Mouse (Mus musculus) heart, embryonic 11.5 days (tissue): Measurements from ENCODE around the gene Syde2. TPM values are rescaled to one million over a fixed set of nuclear protein-coding genes. Genes with fewer than 3 reads are reported as not detected.
"Not testable (repeated sequence)": the region's sequence is repeated elsewhere in the genome, so short reads cannot be mapped to it uniquely, and the experiment has no call there.

ENCODE experiments used
- ATAC-seq: fragments of 200-750 bp; cut with Nextera tagmentation; replicated peaks from 2 replicates; pipeline ENCODE4 v1.8.0; 2017; ENCODE audit warnings: moderate library complexity; ENCODE audit not compliant: insufficient number of reproducible peaks, low FRiP score, low TSS enrichment
- H3K27ac ChIP-seq: fragments of 300-500 bp; sonication (generic); 2 replicates; pipeline ENCODE4 v1.5.1; 2014; ENCODE audit warnings: mild to moderate bottlenecking, low read depth, low read length
- H3K27me3 ChIP-seq: fragments of 300-500 bp; sonication (generic); 2 replicates; pipeline ENCODE4 v1.6.1; 2014; ENCODE audit warnings: mild to moderate bottlenecking, low read length, mixed read lengths; ENCODE audit not compliant: control insufficient read depth, insufficient read depth
- H3K36me3 ChIP-seq: fragments of 300-500 bp; sonication (generic); 2 replicates; pipeline ENCODE4 v1.6.1; 2014; ENCODE audit warnings: mild to moderate bottlenecking, low read length, moderate library complexity, mixed read lengths; ENCODE audit not compliant: control insufficient read depth, insufficient read depth
- H3K4me1 ChIP-seq: fragments of 300-500 bp; sonication (generic); 2 replicates; pipeline ENCODE4 v1.6.1; 2014; ENCODE audit warnings: low read length; ENCODE audit not compliant: control insufficient read depth, insufficient read depth
- H3K4me2 ChIP-seq: fragments of 300-500 bp; sonication (generic); 2 replicates; pipeline ENCODE4 v1.6.1; 2014; ENCODE audit warnings: mild to moderate bottlenecking, moderate library complexity
- H3K4me3 ChIP-seq: fragments of 300-500 bp; sonication (generic); 2 replicates; pipeline ENCODE4 v1.5.1; 2014; ENCODE audit warnings: low read depth, low read length
- H3K9ac ChIP-seq: fragments of 300-500 bp; sonication (generic); 2 replicates; pipeline ENCODE4 v1.6.1; 2014; ENCODE audit warnings: mild to moderate bottlenecking, low read depth, low read length, moderate library complexity
- H3K9me3 ChIP-seq: fragments of 300-500 bp; sonication (generic); replicated peaks from 2 replicates; pipeline ENCODE4 v1.6.1; 2016; ENCODE audit warnings: low read length; ENCODE audit not compliant: control insufficient read depth
- WGBS: fragments of 180-500 bp; shearing (Covaris S2); extraction: QIAGEN DNeasy Blood & Tissue Kit; methylation state at CpG from one replicate; pipeline ENCODE4 v1.1.7; 2014; ENCODE audit not compliant: insufficient replicate concordance; 5-methylcytosine and 5-hydroxymethylcytosine counted together
- polyA plus RNA-seq: library from polyadenylated mRNA; unstranded; fragments of >200 nt; fragmentation: Nextera tagmentation; extraction: Ambion mirVana; gene quantifications from 2 replicates; pipeline ENCODE4 v1.2.1, GENCODE M21; 2014

The Syde2 gene
- polyA plus RNA-seq, 1 experiment from 2014 or later: 5.3 TPM

DNA sequence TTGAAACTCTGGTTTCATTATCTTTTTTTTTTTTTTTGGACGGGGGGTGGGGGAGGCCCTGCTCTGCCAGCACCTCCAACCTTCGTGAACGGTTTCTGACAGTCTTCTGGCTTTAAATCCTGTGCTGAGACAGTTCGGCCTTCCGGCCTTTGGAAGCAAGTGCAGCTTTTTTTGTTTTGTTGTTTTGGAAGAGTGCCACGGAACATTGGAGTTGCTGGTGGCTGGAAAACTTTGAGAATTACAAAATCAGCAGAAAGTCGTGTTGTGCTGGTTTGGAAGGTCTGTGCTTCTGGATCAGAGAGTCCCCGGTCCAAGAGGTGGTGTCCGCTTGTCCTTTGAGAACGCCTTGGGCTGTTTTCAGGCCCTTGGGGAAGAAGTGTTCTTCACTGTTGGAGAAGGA is 5.1 kb downstream of the Syde2 start:
- Histone ChIP-seq H3K36me3 (peaks cover 4% of the 10 kb centered on the region; the same call in 1 of the 2 replicates), H3K4me2 (no peak overlapping the region), H3K4me1 (peaks cover 12% of the 10 kb centered on the region), H3K27ac (no peak overlapping the region; the same call in 1 of the 2 replicates), H3K9ac (no peak overlapping the region), H3K27me3 (no peaks in the 10 kb centered on the region), H3K9me3 (no peaks in the 10 kb centered on the region), H3K4me3 (no peak overlapping the region)
- 70% methylated on average over 10 of the region's 10 CpGs for WGBS
- no peak for ATAC-seq

DNA sequence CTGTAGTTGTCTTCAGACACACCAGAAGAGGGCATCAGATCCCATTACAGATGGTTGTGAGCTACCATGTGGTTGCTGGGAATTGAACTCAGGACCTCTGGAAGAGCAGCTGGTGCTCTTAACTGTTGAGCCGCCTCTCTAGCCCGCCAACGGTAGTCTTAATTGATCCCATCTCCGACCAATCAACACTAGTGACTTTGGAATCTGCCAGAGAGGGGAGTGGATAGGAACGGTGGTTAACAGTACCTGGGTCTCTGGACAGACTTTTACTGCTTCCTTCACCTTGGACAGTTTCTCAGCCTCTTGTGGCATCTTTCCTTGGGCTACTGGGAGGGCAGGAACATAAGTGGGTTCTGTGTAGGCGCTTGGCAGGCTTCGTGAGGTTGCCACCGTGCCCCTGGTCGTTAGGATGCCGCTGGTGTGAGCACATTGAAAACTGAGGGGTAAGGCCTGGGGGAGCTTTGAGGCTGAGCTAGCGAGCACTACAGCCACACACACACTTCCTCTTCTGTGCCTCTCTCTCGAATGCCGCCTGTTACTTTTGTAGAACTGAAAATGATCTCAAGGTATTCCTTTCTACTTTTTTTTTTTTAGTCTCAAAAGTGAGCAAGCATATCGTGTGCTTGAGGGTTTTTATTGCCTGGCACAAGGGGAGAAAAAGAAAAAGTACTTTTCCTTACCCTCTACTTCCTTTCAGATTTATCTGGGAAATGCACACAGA is 6.0 kb downstream of the Syde2 start:
- 79% methylated on average over 14 of the region's 14 CpGs for WGBS
- no peak overlapping the region for H3K4me2 ChIP-seq
- H3K27ac ChIP-seq: no peak overlapping the region

DNA sequence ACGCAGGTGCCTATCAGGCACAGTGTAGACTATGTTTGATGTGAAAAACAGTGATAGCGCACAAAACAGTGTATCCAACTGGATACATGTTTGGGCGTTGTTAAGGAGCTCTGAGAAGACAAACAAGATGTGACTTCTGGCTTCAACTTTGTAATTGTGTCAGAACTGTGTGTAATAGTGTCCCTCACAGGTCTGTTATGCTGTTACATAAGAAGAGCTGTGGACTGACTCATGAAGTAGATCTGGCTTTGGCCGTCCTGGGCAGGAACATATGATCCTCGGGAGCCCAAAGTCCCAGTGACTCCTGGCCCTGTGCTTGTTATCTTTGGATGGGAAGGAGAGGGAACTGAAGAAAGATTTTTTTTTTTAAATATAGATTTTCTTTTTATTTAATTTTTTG is 7.8 kb downstream of the Syde2 start:
- H3K4me2 ChIP-seq: no peak overlapping the region
- H3K4me1 ChIP-seq: peaks cover 12% of the 10 kb centered on the region
- peaks cover 8% of the 10 kb centered on the region for H3K36me3 ChIP-seq
- no peak for ATAC-seq
- WGBS: 80% methylated on average over 5 of the region's 5 CpGs
- no peak overlapping the region for H3K4me3 ChIP-seq
- H3K9ac ChIP-seq: no peak overlapping the region
- H3K27ac ChIP-seq: no peak overlapping the region
- H3K27me3 ChIP-seq: no peaks in the 10 kb centered on the region
- no peaks in the 10 kb centered on the region for H3K9me3 ChIP-seq

More for the DNA sequence above, 6.0 kb downstream of the Syde2 start:
- Histone ChIP-seq H3K9me3 (no peaks in the 10 kb centered on the region), H3K27me3 (no peaks in the 10 kb centered on the region), H3K9ac (no peak overlapping the region), H3K36me3 (peaks cover 4% of the 10 kb centered on the region; the same call in 1 of the 2 replicates), H3K4me3 (no peak overlapping the region), H3K4me1 (peaks cover 12% of the 10 kb centered on the region)
- ATAC-seq: no peak

DNA sequence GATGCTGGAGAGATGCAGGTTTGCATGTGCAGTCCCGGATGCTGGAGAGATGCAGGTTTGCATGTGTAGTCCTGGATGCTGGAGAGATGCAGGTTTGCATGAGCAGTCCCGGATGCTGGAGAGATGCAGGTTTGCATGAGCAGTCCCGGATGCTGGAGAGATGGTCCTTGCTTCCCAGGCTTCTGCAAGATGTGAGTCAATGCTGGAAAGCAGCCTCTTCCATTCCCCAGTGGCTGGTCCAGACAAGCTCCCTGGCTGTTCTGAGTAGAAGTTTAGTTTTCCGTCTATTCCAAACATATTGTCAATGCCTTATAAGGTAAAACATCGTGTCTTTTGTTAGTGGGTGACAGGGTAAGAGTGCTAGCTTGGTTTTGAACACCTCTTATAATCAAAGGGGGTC is 8.9 kb downstream of the Syde2 start:
- H3K9me3 ChIP-seq, H3K27me3 ChIP-seq, H3K9ac ChIP-seq, H3K4me1 ChIP-seq, H3K4me3 ChIP-seq, ATAC-seq, H3K4me2 ChIP-seq, H3K27ac ChIP-seq: not testable (repeated sequence)
- H3K36me3 ChIP-seq: peaks cover 12% of the 10 kb centered on the region
- WGBS: 82% methylated on average over 5 of the region's 5 CpGs

DNA sequence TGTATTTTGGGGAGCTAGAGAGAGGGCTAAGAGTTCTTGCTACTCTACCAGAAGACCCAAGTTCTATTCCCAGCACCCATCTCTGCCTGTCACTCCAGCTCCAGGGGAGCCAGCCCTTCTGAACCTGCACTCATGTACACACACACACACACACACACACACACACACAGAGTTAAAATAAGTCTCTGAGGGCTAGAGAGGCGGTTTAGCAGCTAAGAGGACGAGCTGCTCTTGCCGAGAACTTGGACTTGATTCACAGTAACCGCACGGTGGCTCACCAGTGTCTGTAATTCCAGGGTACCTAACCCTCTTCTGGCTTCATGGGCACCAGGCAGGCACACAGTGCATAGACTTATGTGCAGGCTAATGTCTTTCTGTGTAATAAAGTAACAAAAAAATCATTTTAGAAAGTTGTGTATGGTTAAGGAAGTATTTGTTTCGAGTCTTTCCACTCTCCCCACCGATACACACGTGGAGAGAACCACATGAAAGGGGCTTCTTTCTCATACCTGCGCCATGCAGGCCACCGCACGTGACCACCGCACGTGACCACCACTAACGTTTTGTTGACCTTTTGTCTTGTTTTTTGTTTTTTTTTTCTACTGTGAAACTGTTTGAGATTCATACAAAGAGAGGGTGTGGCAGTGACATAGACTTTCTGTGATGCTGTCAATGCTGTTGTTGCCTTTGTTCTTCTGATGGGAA is 16.8 kb downstream of the Syde2 start:
- no peaks in the 10 kb centered on the region for H3K9me3 ChIP-seq
- no peak for ATAC-seq
- no peaks in the 10 kb centered on the region for H3K27me3 ChIP-seq
- H3K27ac ChIP-seq: no peak overlapping the region
- WGBS: 91% methylated on average over 14 of the region's 14 CpGs
- peaks cover 3% of the 10 kb centered on the region; the same call in 1 of the 2 replicates for H3K4me1 ChIP-seq
- peaks cover 25% of the 10 kb centered on the region for H3K36me3 ChIP-seq
- no peak overlapping the region for H3K4me2 ChIP-seq
- H3K4me3 ChIP-seq: no peak overlapping the region
- H3K9ac ChIP-seq: no peak overlapping the region

DNA sequence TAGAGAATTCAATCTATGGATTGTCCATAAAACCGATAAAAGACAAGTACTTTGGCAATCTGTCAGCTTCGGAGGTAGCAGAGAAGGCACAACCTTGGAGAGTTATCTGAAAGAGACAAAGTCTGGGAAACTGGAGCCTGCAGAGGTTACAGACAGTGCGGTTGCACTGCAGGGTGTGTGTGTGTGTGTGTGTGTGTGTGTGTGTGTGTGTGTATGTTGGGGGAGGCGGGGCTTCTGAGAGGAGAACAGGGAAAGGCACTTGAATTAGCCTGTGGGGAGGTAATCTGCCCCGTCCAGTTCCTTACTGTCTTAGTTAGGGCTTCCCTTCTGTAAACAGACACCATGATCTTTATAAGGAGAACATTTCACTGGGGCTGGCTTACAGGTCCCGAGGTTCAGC is 20.2 kb downstream of the Syde2 start:
- ATAC-seq: no peak
- no peak overlapping the region for H3K27ac ChIP-seq
- peaks cover 4% of the 10 kb centered on the region; the same call in 1 of the 2 replicates for H3K36me3 ChIP-seq
- H3K9me3 ChIP-seq: no peaks in the 10 kb centered on the region
- H3K4me1 ChIP-seq: peaks cover 8% of the 10 kb centered on the region; the same call in 1 of the 2 replicates
- WGBS: 73% methylated on average over 6 of the region's 6 CpGs
- H3K4me2 ChIP-seq: no peak overlapping the region
- H3K9ac ChIP-seq: no peak overlapping the region
- H3K4me3 ChIP-seq: no peak overlapping the region
- no peaks in the 10 kb centered on the region for H3K27me3 ChIP-seq

DNA sequence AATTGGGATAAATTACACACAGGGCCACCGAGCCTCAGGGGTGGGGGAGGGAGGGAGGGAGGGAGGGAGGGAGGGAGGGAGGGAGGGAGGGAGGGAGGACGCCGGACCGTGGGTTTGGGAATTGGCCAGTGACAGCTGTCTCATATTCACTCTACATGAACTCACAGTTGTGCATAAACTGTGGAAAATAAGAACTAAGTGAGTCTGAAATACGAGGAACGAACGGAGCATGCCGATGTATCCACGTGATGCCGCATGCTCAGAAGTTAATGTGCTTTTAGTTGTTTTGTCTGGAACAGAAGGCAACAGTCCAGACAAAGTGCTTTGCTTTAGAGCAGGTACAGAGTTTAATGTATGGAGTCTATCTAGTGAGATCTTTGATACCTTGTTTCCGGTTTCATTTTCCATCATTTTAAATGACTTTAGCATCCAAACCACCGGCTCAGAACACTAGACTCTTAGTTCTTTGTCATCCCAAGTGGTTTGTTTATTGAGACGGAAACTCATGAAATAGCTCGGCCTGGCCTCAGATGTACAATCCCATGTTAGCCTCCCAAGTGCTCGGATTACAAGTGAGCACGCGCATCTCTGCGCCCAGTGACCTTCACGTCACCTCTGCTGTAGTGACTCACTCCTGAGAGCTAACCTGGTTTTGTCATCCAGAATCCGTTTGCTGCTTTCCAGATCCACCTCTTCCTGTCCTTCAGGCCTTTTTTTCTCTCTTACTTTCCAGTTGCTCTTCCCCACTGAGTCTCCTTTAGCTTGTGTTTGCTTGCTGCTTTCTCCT is 22.4 kb downstream of the Syde2 start:
- ATAC-seq: no peak
- Histone ChIP-seq H3K4me3 (no peak overlapping the region), H3K27ac (peak overlapping the region; percentile 54), H3K4me1 (peaks cover 8% of the 10 kb centered on the region; the same call in 1 of the 2 replicates), H3K27me3 (no peaks in the 10 kb centered on the region), H3K4me2 (no peak overlapping the region), H3K9me3 (no peaks in the 10 kb centered on the region; the same call in 1 of the 2 replicates), H3K36me3 (peaks cover 9% of the 10 kb centered on the region), H3K9ac (no peak overlapping the region)
- 69% methylated on average over 20 of the region's 20 CpGs for WGBS

DNA sequence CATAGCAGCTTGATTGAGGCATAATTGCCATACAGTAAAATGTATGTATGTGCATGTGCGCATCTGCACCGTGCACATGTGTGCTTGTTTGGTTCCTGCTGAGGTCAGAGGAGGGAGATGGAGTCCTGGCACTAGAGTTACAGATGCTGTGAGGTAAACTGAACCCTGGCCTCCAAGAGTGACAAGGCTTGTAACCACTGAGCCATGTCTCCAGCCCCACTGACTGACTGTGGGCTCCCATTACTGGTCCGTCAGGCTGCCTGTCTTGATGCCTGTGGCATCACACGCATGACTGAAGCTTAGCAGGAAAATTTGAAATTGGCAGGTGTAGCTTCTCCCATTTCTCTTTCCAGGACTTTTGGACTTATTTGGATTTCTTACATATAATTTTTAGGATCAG is 23.1 kb downstream of the Syde2 start:
- Histone ChIP-seq H3K9ac (no peak overlapping the region), H3K4me2 (no peak overlapping the region), H3K36me3 (peaks cover 11% of the 10 kb centered on the region), H3K27ac (peak overlapping the region; percentile 54), H3K9me3 (no peaks in the 10 kb centered on the region; the same call in 1 of the 2 replicates), H3K27me3 (no peaks in the 10 kb centered on the region), H3K4me3 (no peak overlapping the region), H3K4me1 (peaks cover 8% of the 10 kb centered on the region; the same call in 1 of the 2 replicates)
- 92% methylated on average over 4 of the region's 4 CpGs for WGBS
- ATAC-seq: no peak
